In genomic region chr5:38102945-38103344, GRCm38 (mm10) we compare ENCODE assay signal across 31 mouse cellular contexts. TPM values are rescaled to one million over a fixed set of nuclear protein-coding genes. Genes with fewer than 3 reads are reported as not detected.
"Had no signal": no experiment of that assay in that cellular context is flagged by ENCODE, and none has a peak within 500 bp of the region (broad histone marks: within the 10 kb centered on the region; RNA-seq: fewer than 3 reads in every experiment).

No protein-coding gene starts in this region.

- H3K27me3 ChIP-seq: limb, embryonic 13.5 days; limb, embryonic 15.5 days; liver, embryonic 12.5 days; liver, embryonic 13.5 days; liver, embryonic 15.5 days; lung, embryonic 15.5 days; megakaryocyte, embryonic 14.5 days; midbrain, embryonic 12.5 days; midbrain, embryonic 13.5 days; midbrain, embryonic 15.5 days; neural tube, embryonic 12.5 days had no signal

- H3K27ac ChIP-seq: limb, embryonic 10.5 days; limb, embryonic 12.5 days; limb, embryonic 13.5 days; limb, embryonic 15.5 days; liver, embryonic 12.5 days; liver, embryonic 13.5 days; liver, embryonic 14.5 days; liver, embryonic 15.5 days; lung, embryonic 15.5 days; macrophage; midbrain, embryonic 10.5 days; midbrain, embryonic 12.5 days; midbrain, embryonic 13.5 days; midbrain, embryonic 15.5 days; neural tube, embryonic 12.5 days had no signal

- H3K4me2 ChIP-seq: limb, embryonic 12.5 days; limb, embryonic 13.5 days; limb, embryonic 15.5 days; liver, embryonic 12.5 days; liver, embryonic 13.5 days; liver, embryonic 15.5 days; lung, embryonic 14.5 days; lung, embryonic 15.5 days; midbrain, embryonic 11.5 days; midbrain, embryonic 12.5 days; midbrain, embryonic 13.5 days; midbrain, embryonic 15.5 days; neural tube, embryonic 12.5 days had no signal

- H3K36me3 ChIP-seq: limb, embryonic 12.5 days; midbrain, embryonic 15.5 days; neural tube, embryonic 12.5 days had no signal

- H3K9ac ChIP-seq: limb, embryonic 12.5 days; limb, embryonic 13.5 days; limb, embryonic 15.5 days; liver, embryonic 12.5 days; liver, embryonic 13.5 days; liver, embryonic 14.5 days; liver, embryonic 15.5 days; liver, postnatal 0 days; lung, embryonic 14.5 days; lung, embryonic 15.5 days; midbrain, embryonic 12.5 days; midbrain, embryonic 13.5 days; midbrain, embryonic 15.5 days; neural tube, embryonic 12.5 days had no signal

- ATAC-seq: liver, embryonic 12.5 days; liver, postnatal 0 days; lung, postnatal 0 days; midbrain, embryonic 13.5 days; midbrain, embryonic 15.5 days; midbrain, embryonic 16.5 days had no signal

- H3K4me1 ChIP-seq: liver, embryonic 12.5 days; liver, embryonic 13.5 days; liver, embryonic 15.5 days; lung, embryonic 15.5 days; megakaryocyte, embryonic 14.5 days; midbrain, embryonic 12.5 days; midbrain, embryonic 13.5 days; midbrain, embryonic 15.5 days; neural tube, embryonic 12.5 days had no signal

- DNase-seq: left cerebral cortex, postnatal 4 days; liver; liver, embryonic 13.5 days; liver, postnatal 0 days; lung, adult 18-20 months; lung, adult 2 months; lung, embryonic 14.5 days; lung, postnatal 10 days; lung, postnatal 14 days; lung, postnatal 36 days; lung, postnatal 4 days; midbrain, embryonic 14.5 days had no signal

- H3K9me3 ChIP-seq: limb, embryonic 10.5 days; limb, embryonic 12.5 days; limb, embryonic 13.5 days; limb, embryonic 15.5 days; liver, embryonic 12.5 days; liver, embryonic 13.5 days; liver, embryonic 15.5 days; lung, embryonic 15.5 days; megakaryocyte, embryonic 14.5 days; midbrain, embryonic 10.5 days; midbrain, embryonic 12.5 days; midbrain, embryonic 13.5 days; midbrain, embryonic 15.5 days; neural tube, embryonic 12.5 days had no signal

- H3K4me3 ChIP-seq: limb, embryonic 10.5 days; limb, embryonic 12.5 days; limb, embryonic 13.5 days; limb, embryonic 15.5 days; liver, embryonic 12.5 days; liver, embryonic 13.5 days; liver, embryonic 15.5 days; lung, embryonic 15.5 days; megakaryocyte, embryonic 14.5 days; midbrain, embryonic 10.5 days; midbrain, embryonic 12.5 days; midbrain, embryonic 13.5 days; midbrain, embryonic 15.5 days; myocyte; neural tube, embryonic 12.5 days had no signal

RNA-seq across cellular contexts. Expression of gene Nsg1, which starts 56.8 kb away (rescaled TPM):
- polyA plus RNA-seq: macrophage had no signal
